Mouse (Mus musculus): ENCODE measurements around the gene Gabrd. TPM values are rescaled to one million over a fixed set of nuclear protein-coding genes. Genes with fewer than 3 reads are reported as not detected.
A peak's percentile ranks its signal among the peaks of the same experiment; 100 is the strongest.

Gene Gabrd
- polyA plus RNA-seq, 1 experiment from 2014 or later, result not detected

DNA sequence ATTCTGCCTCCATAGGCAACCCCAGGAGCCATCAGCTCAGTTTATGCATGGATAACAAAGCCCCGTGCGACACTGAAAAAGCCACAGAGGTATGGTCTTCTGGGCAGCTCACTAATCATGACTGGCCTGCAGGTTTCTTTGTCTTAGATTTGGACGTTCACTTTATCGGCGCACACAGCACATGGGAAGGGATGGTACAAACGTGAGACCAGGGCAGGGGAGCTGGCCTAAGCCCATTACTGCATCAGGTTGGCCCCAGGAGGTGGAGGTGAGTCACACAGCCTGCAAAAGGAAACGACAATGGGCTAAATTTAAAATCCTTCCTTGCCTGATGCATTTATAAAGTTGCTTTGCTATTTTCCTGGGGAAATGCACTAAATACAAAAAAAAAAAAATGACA is 3.2 kb upstream of the Gabrd start:
- WGBS, result 74% methylated on average over 7 of the region's 7 CpGs
- ATAC-seq (ENCODE audit: low FRiP score), result no peak
- DNase-seq (ENCODE audit: low spot score), result no peak
- Histone ChIP-seq H3K27ac (ENCODE audit: low read depth, low read length) (no peak overlapping the region), H3K9ac (ENCODE audit: low read depth, low read length) (no peak overlapping the region), H3K4me2 (replicated peaks; ENCODE audit: low read depth, low read length) (no peak overlapping the region), H3K4me3 (ENCODE audit: low read depth, low read length) (no peak overlapping the region), H3K36me3 (ENCODE audit: control insufficient read depth, insufficient read depth, low read length) (no peaks in the 10 kb centered on the region), H3K9me3 (ENCODE audit: control insufficient read depth, low read length) (no peaks in the 10 kb centered on the region), H3K4me1 (replicated peaks; ENCODE audit: control insufficient read depth, insufficient read depth, low read length) (0 out of 2 replicates have a peak, but pooled peaks cover 5% of the 10 kb centered on the region), H3K27me3 (ENCODE audit: control insufficient read depth, insufficient read depth, low read length) (peaks cover 22% of the 10 kb centered on the region)

DNA sequence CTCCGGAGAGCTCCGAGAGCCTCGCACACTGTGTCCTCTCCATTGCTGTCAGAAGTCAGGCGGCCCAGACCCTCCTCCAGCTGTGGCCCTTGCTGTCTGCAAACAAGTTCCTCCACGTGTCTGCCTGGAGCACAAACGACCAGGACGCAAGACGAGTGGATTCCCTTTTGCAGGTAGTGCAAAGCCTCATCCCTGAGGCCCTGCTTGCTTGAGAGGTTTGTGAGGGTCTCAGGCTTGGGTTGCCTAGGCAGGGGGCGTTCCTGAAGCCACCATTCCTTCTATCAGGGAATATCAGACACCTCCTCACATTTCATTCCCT is 269 bp upstream of the Gabrd start:
- DNase-seq (ENCODE audit: low spot score), result peak; percentile 25

DNA sequence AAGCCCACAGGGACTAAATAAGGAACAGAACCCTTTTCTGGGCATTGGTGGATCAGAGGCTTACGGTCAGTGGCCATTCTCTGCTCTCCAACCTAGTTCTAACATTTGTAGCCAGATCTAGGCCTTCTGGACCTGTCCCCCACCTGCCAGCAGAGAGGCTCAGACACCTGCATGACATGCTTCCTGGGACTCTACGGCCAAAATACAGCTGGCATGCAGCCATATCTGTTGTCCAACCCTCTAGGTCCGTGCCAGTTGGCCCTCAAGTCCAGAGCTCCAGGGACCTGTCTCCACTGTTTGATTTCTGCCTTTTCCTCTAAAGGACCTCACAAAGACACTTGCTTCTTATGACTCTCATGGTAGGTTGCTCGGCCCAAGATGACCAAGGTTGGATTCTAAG is 1.2 kb downstream of the Gabrd start:
- peaks cover 26% of the 10 kb centered on the region for H3K27me3 ChIP-seq (ENCODE audit: control insufficient read depth, insufficient read depth, low read length)

More for the DNA sequence above, 269 bp upstream of the Gabrd start:
- Histone ChIP-seq H3K4me1 (replicated peaks; ENCODE audit: control insufficient read depth, insufficient read depth, low read length) (0 out of 2 replicates have a peak, but pooled peaks cover 5% of the 10 kb centered on the region), H3K9me3 (ENCODE audit: control insufficient read depth, low read length) (no peaks in the 10 kb centered on the region), H3K9ac (ENCODE audit: low read depth, low read length) (no peak overlapping the region), H3K36me3 (ENCODE audit: control insufficient read depth, insufficient read depth, low read length) (no peaks in the 10 kb centered on the region), H3K4me3 (ENCODE audit: low read depth, low read length) (peak overlapping the region; percentile 32), H3K4me2 (replicated peaks; ENCODE audit: low read depth, low read length) (peak overlapping the region; percentile 64), H3K27ac (ENCODE audit: low read depth, low read length) (no peak overlapping the region), H3K27me3 (ENCODE audit: control insufficient read depth, insufficient read depth, low read length) (peaks cover 26% of the 10 kb centered on the region)
- ATAC-seq (ENCODE audit: low FRiP score), result no peak
- WGBS, result 3% methylated on average over 9 of the region's 9 CpGs

DNA sequence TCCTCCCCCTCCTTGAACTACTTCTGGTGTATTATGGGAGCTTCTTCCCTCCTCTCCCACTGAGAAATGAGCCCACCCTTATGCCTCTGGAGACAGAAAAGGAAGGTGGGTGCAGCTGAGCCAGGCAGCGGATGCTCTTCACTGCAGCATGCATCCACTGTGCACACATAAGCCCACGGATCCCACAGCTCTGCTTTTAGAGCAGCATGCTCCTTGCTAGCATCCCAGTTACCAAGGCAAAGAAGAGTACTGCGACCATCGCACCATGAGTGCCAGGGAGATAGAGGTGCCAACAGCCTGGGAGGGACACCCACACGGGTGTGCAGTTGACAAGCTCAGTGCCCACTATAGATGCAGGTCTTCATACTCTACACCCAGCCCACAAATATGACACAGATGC is 2.4 kb downstream of the Gabrd start:
- Histone ChIP-seq H3K27ac (ENCODE audit: low read depth, low read length) (no peak overlapping the region), H3K4me3 (ENCODE audit: low read depth, low read length) (no peak overlapping the region), H3K4me1 (replicated peaks; ENCODE audit: control insufficient read depth, insufficient read depth, low read length) (0 out of 2 replicates have a peak, but pooled peaks cover 5% of the 10 kb centered on the region), H3K9me3 (ENCODE audit: control insufficient read depth, low read length) (no peaks in the 10 kb centered on the region), H3K4me2 (replicated peaks; ENCODE audit: low read depth, low read length) (no peak overlapping the region), H3K36me3 (ENCODE audit: control insufficient read depth, insufficient read depth, low read length) (no peaks in the 10 kb centered on the region), H3K9ac (ENCODE audit: low read depth, low read length) (no peak overlapping the region), H3K27me3 (ENCODE audit: control insufficient read depth, insufficient read depth, low read length) (peaks cover 26% of the 10 kb centered on the region)
- DNase-seq (ENCODE audit: low spot score) (no peak), ATAC-seq (ENCODE audit: low FRiP score) (no peak)
- 93% methylated on average over 5 of the region's 5 CpGs for WGBS

More for the DNA sequence above, 1.2 kb downstream of the Gabrd start:
- H3K9ac ChIP-seq (ENCODE audit: low read depth, low read length), result no peak overlapping the region
- no peak overlapping the region for H3K4me2 ChIP-seq (replicated peaks; ENCODE audit: low read depth, low read length)
- H3K36me3 ChIP-seq (ENCODE audit: control insufficient read depth, insufficient read depth, low read length), result no peaks in the 10 kb centered on the region
- no peak for ATAC-seq (ENCODE audit: low FRiP score)
- H3K4me1 ChIP-seq (replicated peaks; ENCODE audit: control insufficient read depth, insufficient read depth, low read length), result 0 out of 2 replicates have a peak, but pooled peaks cover 5% of the 10 kb centered on the region
- no peak for DNase-seq (ENCODE audit: low spot score)
- no peak overlapping the region for H3K27ac ChIP-seq (ENCODE audit: low read depth, low read length)
- 84% methylated on average over 4 of the region's 4 CpGs for WGBS
- no peak overlapping the region for H3K4me3 ChIP-seq (ENCODE audit: low read depth, low read length)
- H3K9me3 ChIP-seq (ENCODE audit: control insufficient read depth, low read length), result no peaks in the 10 kb centered on the region

DNA sequence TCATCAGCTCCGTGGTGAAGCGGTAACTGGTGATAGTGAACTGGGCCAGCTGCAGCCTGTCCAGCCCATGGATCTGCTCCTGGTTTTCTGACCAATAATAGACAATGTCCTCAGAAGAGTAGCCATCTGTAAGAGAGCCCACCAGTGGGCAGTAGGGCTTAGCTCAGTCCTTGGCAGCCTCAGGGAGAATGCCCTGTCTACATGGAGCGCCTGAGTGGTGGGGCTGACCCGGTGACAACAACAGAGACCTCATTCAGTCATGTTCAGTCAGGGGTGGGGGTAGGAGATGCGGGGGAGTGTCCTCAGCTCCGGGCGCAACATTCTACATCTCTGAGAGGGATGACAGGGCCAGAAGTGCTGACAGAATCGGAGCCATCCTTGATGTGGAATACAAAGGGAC is 10.7 kb downstream of the Gabrd start:
- ATAC-seq (ENCODE audit: low FRiP score), result no peak
- Histone ChIP-seq H3K4me1 (replicated peaks; ENCODE audit: control insufficient read depth, insufficient read depth, low read length) (no peaks in the 10 kb centered on the region; the same call in 1 of the 2 replicates), H3K27ac (ENCODE audit: low read depth, low read length) (no peak overlapping the region), H3K27me3 (ENCODE audit: control insufficient read depth, insufficient read depth, low read length) (no peaks in the 10 kb centered on the region), H3K36me3 (ENCODE audit: control insufficient read depth, insufficient read depth, low read length) (no peaks in the 10 kb centered on the region), H3K4me3 (ENCODE audit: low read depth, low read length) (no peak overlapping the region), H3K9ac (ENCODE audit: low read depth, low read length) (no peak overlapping the region), H3K9me3 (ENCODE audit: control insufficient read depth, low read length) (no peaks in the 10 kb centered on the region), H3K4me2 (replicated peaks; ENCODE audit: low read depth, low read length) (no peak overlapping the region)
- WGBS, result 84% methylated on average over 8 of the region's 8 CpGs
- no peak for DNase-seq (ENCODE audit: low spot score)

DNA sequence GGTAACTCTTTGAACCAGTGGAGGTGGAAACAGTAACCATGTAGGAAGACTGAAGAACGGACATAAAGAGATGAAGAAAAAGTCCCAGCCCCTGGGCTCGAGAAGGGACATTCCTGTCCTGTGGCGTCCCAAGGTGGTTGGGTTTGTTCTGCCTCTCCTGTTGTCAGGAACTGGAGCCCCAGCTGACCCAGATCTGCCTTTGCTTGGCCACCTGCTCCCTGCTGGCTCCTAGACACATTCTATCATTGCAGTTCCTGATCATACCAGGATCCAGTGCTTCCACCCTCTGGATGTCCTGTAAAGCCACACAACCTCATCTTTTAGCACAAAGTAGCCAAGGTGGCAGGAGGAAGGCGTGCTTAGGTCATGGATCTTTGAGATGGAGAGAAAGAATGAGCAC is 14.6 kb downstream of the Gabrd start:
- H3K9me3 ChIP-seq (ENCODE audit: control insufficient read depth, low read length), result no peaks in the 10 kb centered on the region
- no peak overlapping the region for H3K27ac ChIP-seq (ENCODE audit: low read depth, low read length)
- ATAC-seq (ENCODE audit: low FRiP score) (no peak), DNase-seq (ENCODE audit: low spot score) (no peak)
- H3K9ac ChIP-seq (ENCODE audit: low read depth, low read length), result no peak overlapping the region
- no peaks in the 10 kb centered on the region; the same call in 1 of the 2 replicates for H3K27me3 ChIP-seq (ENCODE audit: control insufficient read depth, insufficient read depth, low read length)
- no peak overlapping the region for H3K4me2 ChIP-seq (replicated peaks; ENCODE audit: low read depth, low read length)
- peaks cover 3% of the 10 kb centered on the region; the same call in 1 of the 2 replicates for H3K4me1 ChIP-seq (replicated peaks; ENCODE audit: control insufficient read depth, insufficient read depth, low read length)
- H3K36me3 ChIP-seq (ENCODE audit: control insufficient read depth, insufficient read depth, low read length), result no peaks in the 10 kb centered on the region
- H3K4me3 ChIP-seq (ENCODE audit: low read depth, low read length), result no peak overlapping the region
- WGBS, result 70% methylated on average over 4 of the region's 4 CpGs

DNA sequence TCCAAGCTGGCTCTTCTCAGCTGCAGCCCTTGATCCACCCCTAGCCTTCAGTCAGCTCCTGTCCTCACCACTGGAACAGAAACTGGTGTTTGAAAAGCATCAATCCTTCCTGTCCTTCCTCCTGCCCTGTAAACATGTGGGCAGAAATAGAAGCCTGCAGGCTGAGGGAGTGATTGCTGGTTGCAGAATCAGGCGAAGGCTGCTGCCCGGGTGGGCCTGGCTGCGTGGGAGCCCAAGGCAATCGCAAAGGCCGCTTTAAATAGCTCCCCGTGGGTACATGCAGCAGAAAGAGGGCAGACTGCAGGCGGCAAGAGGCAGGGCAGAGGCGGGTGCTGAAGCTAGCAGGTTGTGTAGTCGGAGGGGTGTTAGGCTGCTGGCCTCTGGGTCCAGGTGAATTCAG is 15.2 kb downstream of the Gabrd start:
- Histone ChIP-seq H3K4me2 (replicated peaks; ENCODE audit: low read depth, low read length) (no peak overlapping the region), H3K4me1 (replicated peaks; ENCODE audit: control insufficient read depth, insufficient read depth, low read length) (peaks cover 3% of the 10 kb centered on the region; the same call in 1 of the 2 replicates), H3K4me3 (ENCODE audit: low read depth, low read length) (no peak overlapping the region), H3K9ac (ENCODE audit: low read depth, low read length) (no peak overlapping the region), H3K27me3 (ENCODE audit: control insufficient read depth, insufficient read depth, low read length) (no peaks in the 10 kb centered on the region; the same call in 1 of the 2 replicates), H3K9me3 (ENCODE audit: control insufficient read depth, low read length) (no peaks in the 10 kb centered on the region), H3K27ac (ENCODE audit: low read depth, low read length) (no peak overlapping the region), H3K36me3 (ENCODE audit: control insufficient read depth, insufficient read depth, low read length) (no peaks in the 10 kb centered on the region)
- no peak for DNase-seq (ENCODE audit: low spot score)
- ATAC-seq (ENCODE audit: low FRiP score), result no peak
- 18% methylated on average over 9 of the region's 9 CpGs for WGBS

DNA sequence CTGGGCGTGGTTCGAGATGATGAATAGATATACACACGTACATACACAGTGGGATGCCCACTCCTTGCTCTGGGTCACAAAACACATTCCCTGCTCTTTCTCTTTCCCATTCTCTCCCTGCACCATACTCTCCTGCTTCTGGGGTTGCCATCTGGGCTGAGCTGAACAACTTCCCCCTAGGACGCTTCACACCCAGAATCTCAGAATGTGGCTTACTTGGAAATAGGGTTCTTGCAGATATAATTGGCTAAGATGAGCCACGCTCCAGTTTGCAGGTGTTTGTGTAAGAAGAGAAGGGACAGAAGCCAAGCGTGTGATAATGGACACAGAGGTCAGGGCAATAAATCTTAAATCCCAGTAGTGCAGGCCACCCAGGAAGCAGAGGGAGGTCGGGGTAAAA is 15.9 kb downstream of the Gabrd start:
- no peak for ATAC-seq (ENCODE audit: low FRiP score)
- Histone ChIP-seq H3K27me3 (ENCODE audit: control insufficient read depth, insufficient read depth, low read length) (no peaks in the 10 kb centered on the region; the same call in 1 of the 2 replicates), H3K4me2 (replicated peaks; ENCODE audit: low read depth, low read length) (no peak overlapping the region), H3K4me1 (replicated peaks; ENCODE audit: control insufficient read depth, insufficient read depth, low read length) (peaks cover 3% of the 10 kb centered on the region; the same call in 1 of the 2 replicates), H3K27ac (ENCODE audit: low read depth, low read length) (no peak overlapping the region), H3K9me3 (ENCODE audit: control insufficient read depth, low read length) (no peaks in the 10 kb centered on the region), H3K36me3 (ENCODE audit: control insufficient read depth, insufficient read depth, low read length) (no peaks in the 10 kb centered on the region), H3K9ac (ENCODE audit: low read depth, low read length) (no peak overlapping the region), H3K4me3 (ENCODE audit: low read depth, low read length) (no peak overlapping the region)
- 49% methylated on average over 7 of the region's 7 CpGs for WGBS
- DNase-seq (ENCODE audit: low spot score), result no peak

DNA sequence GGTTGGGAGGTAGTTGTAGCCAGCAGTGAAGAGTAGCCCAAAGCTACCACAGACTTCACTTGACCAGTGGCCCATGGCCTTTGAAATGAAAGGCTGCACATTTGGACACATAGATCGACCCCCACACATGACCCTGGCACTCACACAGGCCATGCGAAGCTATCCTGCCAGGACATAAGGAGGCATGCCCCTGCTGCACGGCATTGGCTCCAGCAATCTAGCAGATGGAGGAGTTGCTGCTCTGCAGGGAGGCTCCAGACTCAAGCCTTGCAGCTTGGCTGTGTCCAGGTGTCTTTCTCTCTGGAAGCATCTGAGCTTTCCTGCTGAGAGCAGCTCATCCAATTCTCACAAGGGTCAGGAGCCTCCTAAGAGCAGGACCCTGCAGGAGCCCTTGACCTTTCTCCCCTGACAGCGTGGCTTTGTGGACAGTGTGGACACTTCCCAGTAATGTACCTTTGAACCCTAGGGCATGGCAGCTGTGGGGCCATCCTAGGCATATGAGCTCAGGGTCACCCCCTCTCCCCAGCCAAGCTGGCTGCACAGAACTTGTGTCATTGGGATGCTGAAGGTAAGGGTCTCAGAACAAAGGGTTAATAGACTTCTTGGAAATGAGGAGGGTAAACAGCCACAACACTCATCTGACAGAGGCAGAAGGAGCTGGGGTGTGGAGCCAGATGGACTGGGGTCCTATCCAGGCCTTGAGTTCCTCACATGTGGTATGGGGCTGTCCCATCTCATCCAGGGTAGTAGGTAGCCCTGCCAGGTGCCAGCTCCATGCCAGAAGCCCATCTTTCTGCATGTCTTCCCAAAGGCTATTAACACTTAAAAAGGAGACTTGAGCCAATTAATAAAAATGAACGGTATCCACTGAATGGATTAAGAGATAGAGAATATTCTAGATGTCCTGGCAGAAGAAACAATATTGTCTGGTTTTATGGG is 25.8 kb downstream of the Gabrd start:
- ATAC-seq (ENCODE audit: low FRiP score), result no peak
- 81% methylated on average over 5 of the region's 5 CpGs for WGBS

More for the DNA sequence above, 25.8 kb downstream of the Gabrd start:
- Histone ChIP-seq H3K36me3 (ENCODE audit: control insufficient read depth, insufficient read depth, low read length) (no peaks in the 10 kb centered on the region), H3K4me2 (replicated peaks; ENCODE audit: low read depth, low read length) (no peak overlapping the region), H3K27ac (ENCODE audit: low read depth, low read length) (no peak overlapping the region), H3K4me1 (replicated peaks; ENCODE audit: control insufficient read depth, insufficient read depth, low read length) (no peaks in the 10 kb centered on the region), H3K9me3 (ENCODE audit: control insufficient read depth, low read length) (no peaks in the 10 kb centered on the region), H3K4me3 (ENCODE audit: low read depth, low read length) (no peak overlapping the region), H3K9ac (ENCODE audit: low read depth, low read length) (no peak overlapping the region), H3K27me3 (ENCODE audit: control insufficient read depth, insufficient read depth, low read length) (no peaks in the 10 kb centered on the region)
- no peak for DNase-seq (ENCODE audit: low spot score)
